Mouse (Mus musculus) CH12.LX (cell line): ENCODE measurements around the gene Kif18b. TPM values are rescaled to one million over a fixed set of nuclear protein-coding genes. Genes with fewer than 3 reads are reported as not detected.

Experiments used
- DNase-seq: peaks from one replicate; pipeline ENCODE4 v3.0.0-alpha.2; 2013; ENCODE audit errors: extremely low read depth
- H3K27ac ChIP-seq: 2 replicates; pipeline ENCODE4 v1.5.1; 2012; ENCODE audit warnings: low read depth, mild to moderate bottlenecking, control low read depth, moderate library complexity; ENCODE audit not compliant: insufficient read depth
- H3K27me3 ChIP-seq: replicated peaks from 2 replicates; pipeline ENCODE3; 2012; ENCODE audit warnings: inconsistent platforms
- H3K36me3 ChIP-seq, 2 experiments: replicated peaks in 1 of 2; 2 replicates each; pipeline versions ENCODE3 to v1.6.1; 2012; ENCODE audit warnings: inconsistent platforms in 1 of 2, low read length in 1 of 2, mild to moderate bottlenecking in 1 of 2, mixed read lengths in 1 of 2, moderate library complexity in 1 of 2; ENCODE audit not compliant: control insufficient read depth in 1 of 2, insufficient read depth in 1 of 2
- H3K4me1 ChIP-seq, 2 experiments: 2 replicates each; pipeline ENCODE4 v1.6.1; 2012; ENCODE audit warnings: inconsistent platforms in 1 of 2, moderate library complexity in 1 of 2; ENCODE audit not compliant: insufficient read depth in 2 of 2, control insufficient read depth in 1 of 2
- H3K4me2 ChIP-seq: 2 replicates; pipeline ENCODE4 v1.6.1; 2012; ENCODE audit warnings: low read depth, mild to moderate bottlenecking, control low read depth; ENCODE audit not compliant: poor library complexity, insufficient read depth, severe bottlenecking
- H3K4me3 ChIP-seq, 3 experiments: fragments of 150-350 bp in 1 of 3; sonication (generic) in 1 of 3; replicated peaks in 1 of 3; 2 replicates each; pipeline versions ENCODE3 to v1.5.1; 2011 to 2012; ENCODE audit warnings: low read depth in 2 of 3, low read length in 2 of 3, mild to moderate bottlenecking in 2 of 3, moderate library complexity in 2 of 3, control low read depth in 1 of 3, improper control_type of control experiment in 1 of 3, inconsistent platforms in 1 of 3, mixed read lengths in 1 of 3; ENCODE audit not compliant: poor library complexity in 1 of 3
- H3K79me2 ChIP-seq: replicated peaks from 2 replicates; pipeline ENCODE4 v1.6.1; 2012; ENCODE audit warnings: mild to moderate bottlenecking, moderate library complexity; ENCODE audit not compliant: control insufficient read depth, poor library complexity, insufficient read depth, severe bottlenecking; ENCODE audit errors: extremely low read depth
- H3K9ac ChIP-seq: 2 replicates; pipeline ENCODE4 v1.6.1; 2012; ENCODE audit warnings: low read depth, mild to moderate bottlenecking, control low read depth, moderate library complexity; ENCODE audit not compliant: insufficient read depth
- H3K9me3 ChIP-seq: replicated peaks from 2 replicates; pipeline ENCODE3; 2012; ENCODE audit warnings: low read length, inconsistent platforms, mixed read lengths
- CHD1 ChIP-seq: IDR thresholded peaks from 2 replicates; pipeline ENCODE4 v1.6.1; 2012; ENCODE audit warnings: low read depth, low read length, improper control_type of control experiment, inconsistent platforms
- CHD2 ChIP-seq: IDR thresholded peaks from 2 replicates; pipeline ENCODE4 v1.6.1; 2011; ENCODE audit warnings: low read length, improper control_type of control experiment
- CTCF ChIP-seq, 2 experiments: IDR thresholded peaks in 1 of 2; conservative IDR thresholded peaks in 1 of 2; 2 replicates each; pipeline ENCODE4 v1.5.1; 2011 to 2012; ENCODE audit warnings: low read depth in 2 of 2, low read length in 2 of 2, improper control_type of control experiment in 1 of 2, inconsistent platforms in 1 of 2, mild to moderate bottlenecking in 1 of 2, moderate library complexity in 1 of 2
- HCFC1 ChIP-seq: IDR thresholded peaks from 2 replicates; pipeline ENCODE4 v1.6.1; 2012; ENCODE audit warnings: low read depth, mild to moderate bottlenecking, inconsistent platforms, low read length, improper control_type of control experiment
- JUND ChIP-seq: conservative IDR thresholded peaks from 2 replicates; pipeline ENCODE4 v1.6.1; 2011; ENCODE audit warnings: low read depth, low read length, improper control_type of control experiment
- KAT2A ChIP-seq: IDR thresholded peaks from 2 replicates; pipeline ENCODE4 v1.6.1; 2012; ENCODE audit warnings: low read length, improper control_type of control experiment, inconsistent platforms; ENCODE audit not compliant: insufficient replicate concordance
- MAFK ChIP-seq: IDR thresholded peaks from 2 replicates; pipeline ENCODE4 v1.6.1; 2011; ENCODE audit warnings: low read length, improper control_type of control experiment; ENCODE audit not compliant: insufficient replicate concordance
- MAX ChIP-seq: IDR thresholded peaks from 2 replicates; pipeline ENCODE4 v1.6.1; 2011; ENCODE audit warnings: low read length, improper control_type of control experiment
- MXI1 ChIP-seq: IDR thresholded peaks from 2 replicates; pipeline ENCODE4 v1.6.1; 2011; ENCODE audit warnings: mild to moderate bottlenecking, low read depth, low read length, improper control_type of control experiment
- MYC ChIP-seq: IDR thresholded peaks from 2 replicates; pipeline ENCODE4 v1.6.1; 2011; ENCODE audit warnings: low read depth, mild to moderate bottlenecking, improper control_type of control experiment, low read length
- NELFE ChIP-seq: IDR thresholded peaks from 2 replicates; pipeline ENCODE4 v1.6.1; 2011; ENCODE audit warnings: low read depth, low read length, improper control_type of control experiment
- PAX5 ChIP-seq: IDR thresholded peaks from 2 replicates; pipeline ENCODE4 v1.6.1; 2012; ENCODE audit warnings: low read length, inconsistent platforms, mixed read lengths
- RAD21 ChIP-seq: IDR thresholded peaks from 2 replicates; pipeline ENCODE4 v1.6.1; 2011; ENCODE audit warnings: low read depth, mild to moderate bottlenecking, low read length, improper control_type of control experiment, moderate library complexity
- SIN3A ChIP-seq: IDR thresholded peaks from 2 replicates; pipeline ENCODE4 v1.6.1; 2012; ENCODE audit warnings: low read length, improper control_type of control experiment, inconsistent platforms
- SMC3 ChIP-seq: IDR thresholded peaks from 2 replicates; pipeline ENCODE4 v1.6.1; 2011; ENCODE audit warnings: low read depth, low read length, improper control_type of control experiment
- TBP ChIP-seq: conservative IDR thresholded peaks from 2 replicates; pipeline ENCODE4 v1.6.1; 2011; ENCODE audit warnings: low read depth, low read length, improper control_type of control experiment
- ZC3H11A ChIP-seq: IDR thresholded peaks from 2 replicates; pipeline ENCODE4 v1.6.1; 2012; ENCODE audit warnings: low read depth, mild to moderate bottlenecking, inconsistent platforms, low read length, improper control_type of control experiment
- ZKSCAN1 ChIP-seq: IDR thresholded peaks from 2 replicates; pipeline ENCODE4 v1.6.1; 2012; ENCODE audit warnings: low read depth, inconsistent platforms, low read length, improper control_type of control experiment, borderline replicate concordance
- ZMIZ1 ChIP-seq: IDR thresholded peaks from 2 replicates; pipeline ENCODE4 v1.6.1; 2012; ENCODE audit warnings: low read depth, mild to moderate bottlenecking, inconsistent platforms, low read length, improper control_type of control experiment
- dilution Hi-C: fragments of 300-500 bp; cut with MboI; formaldehyde crosslinking; loops from 2 replicates; pipeline ENCODE4 v1.14.3; 2020; ENCODE audit warnings: low sequenced_read_pairs; ENCODE audit not compliant: extremely low pct_unique_long_range_greater_than_20kb, extremely low pct_ligation_motif_present
- in situ Hi-C: fragments of 300-500 bp; cut with MboI; formaldehyde crosslinking; loops from 3 replicates; pipeline ENCODE4 v1.14.3; 2019; ENCODE audit warnings: low sequenced_read_pairs, low pct_ligation_motif_present, low pct_unique_long_range_greater_than_20kb, mixed read lengths
- polyA plus RNA-seq: library from polyadenylated mRNA; unstranded; fragments of >175 nt; gene quantifications from 2 replicates; pipeline ENCODE4 v1.2.1, GENCODE M21; 2012; ENCODE audit warnings: low read depth; ENCODE audit not compliant: insufficient read length
- total RNA-seq, 2 experiments: library from RNA; depleted of rRNA; stranded (reverse); fragments of 300-350 nt in 1 of 2; fragments of >200 nt in 1 of 2; gene quantifications; 2 replicates each; pipeline ENCODE4 v1.2.3; 2012 to 2014

Kif18b gene
- total and polyA plus RNA-seq, 3 experiments, result 32.6 to 54.4 (median 54.0) TPM

DNA sequence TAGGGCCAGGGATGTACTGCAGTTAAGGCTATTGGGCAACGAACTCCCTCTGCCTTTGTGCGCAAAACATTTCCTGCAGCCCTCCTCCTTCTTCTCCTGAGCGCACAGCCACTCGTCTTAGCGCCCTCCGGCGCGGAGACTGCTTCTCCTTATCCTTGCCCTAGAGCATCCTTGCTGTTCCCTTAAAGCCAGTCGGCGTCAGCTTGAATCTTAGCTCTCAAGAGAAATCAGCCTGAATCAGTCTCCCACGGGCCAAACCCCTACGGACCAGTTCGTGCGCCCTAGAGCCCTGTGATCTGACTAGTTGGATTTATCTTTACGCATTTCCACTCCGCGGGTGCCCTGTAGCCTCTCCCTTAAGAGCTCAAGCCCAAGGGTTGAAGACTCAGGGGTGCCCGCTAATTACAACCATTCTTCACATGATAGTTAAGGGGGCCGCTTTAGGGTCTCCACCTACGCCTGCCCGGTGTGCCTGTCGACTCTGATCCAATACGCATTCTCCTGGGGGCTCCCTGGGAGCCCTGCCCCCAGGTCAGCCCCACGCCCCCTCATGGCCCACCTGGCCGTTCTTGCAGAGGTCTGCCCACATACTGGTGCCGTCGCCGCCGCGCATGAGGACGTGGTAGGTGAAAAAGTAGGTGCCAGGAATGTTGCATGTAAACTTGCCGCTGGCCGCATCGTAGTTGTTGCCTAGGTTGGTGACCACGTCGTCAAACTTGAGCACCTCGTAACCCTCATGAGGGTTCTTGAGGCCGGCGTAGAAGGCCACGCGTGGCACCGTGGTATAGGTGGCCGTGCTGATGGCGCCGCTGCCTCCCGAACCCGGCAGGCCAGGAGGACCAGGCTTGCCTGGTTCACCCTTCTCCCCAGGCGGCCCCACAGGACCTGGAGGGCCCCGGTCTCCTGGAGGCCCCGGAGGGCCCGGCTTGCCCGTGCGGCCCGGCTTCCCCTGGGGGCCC lies 20.7 kb upstream of the Kif18b start:
- Histone ChIP-seq H3K36me3 (no peaks in the 10 kb centered on the region), H3K27me3 (peaks cover 78% of the 10 kb centered on the region)
- no peak for DNase-seq
- TF ChIP-seq MXI1 (no peak), NELFE (no peak), CHD1 (no peak)
- TF ChIP-seq, all 38 proteins: peak for 0
- in situ Hi-C loops, result no loop called here
- no peaks in the 10 kb centered on the region for H3K79me2 ChIP-seq
- no peak overlapping the region for H3K27ac ChIP-seq
- dilution Hi-C loops, result no loop called here
- H3K4me2 ChIP-seq, result no peak overlapping the region
- peaks cover 2 to 8% of the 10 kb centered on the region in 2 experiments; a peak in 2 of 4 replicates for H3K4me1 ChIP-seq
- peaks cover 20% of the 10 kb centered on the region for H3K9me3 ChIP-seq
- H3K4me3 ChIP-seq, result no peak overlapping the region
- H3K9ac ChIP-seq, result no peak overlapping the region

DNA sequence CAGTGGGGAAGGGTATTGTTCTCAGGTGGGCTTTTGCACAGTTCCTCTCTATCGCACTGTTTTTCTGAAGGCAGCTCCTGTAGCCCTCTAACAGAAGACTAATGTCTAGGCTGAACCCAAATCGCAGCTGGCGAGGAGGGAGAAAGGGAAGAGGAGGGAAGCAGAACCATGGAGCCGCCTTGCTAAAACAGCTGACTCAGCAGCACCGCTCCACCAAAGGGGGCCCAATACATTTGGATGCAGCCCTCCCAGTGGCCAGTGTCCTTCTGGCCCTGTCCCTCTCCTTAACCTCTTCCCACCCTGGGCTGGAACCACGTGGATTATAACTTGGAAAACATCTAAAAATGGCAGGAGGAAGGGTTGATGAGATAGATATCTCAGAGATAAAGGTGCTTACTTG lies 16.3 kb upstream of the Kif18b start:
- Histone ChIP-seq H3K27ac (no peak overlapping the region), H3K9ac (no peak overlapping the region), H3K9me3 (peaks cover 12% of the 10 kb centered on the region), H3K4me3 (no peak overlapping the region), H3K27me3 (peaks cover 57% of the 10 kb centered on the region), H3K4me1 (peaks cover 3 to 32% of the 10 kb centered on the region in 2 experiments), H3K79me2 (no peaks in the 10 kb centered on the region), H3K4me2 (no peak overlapping the region), H3K36me3 (no peaks in the 10 kb centered on the region)
- dilution Hi-C loops, result no loop called here
- no peak for TF ChIP-seq CHD2
- TF ChIP-seq SIN3A, result no peak
- TF ChIP-seq MAFK, result peak; percentile 96
- DNase-seq, result no peak
- in situ Hi-C loops, result no loop called here

GRCm38 (mm10) chr11:102939024-102939675 lies 14.2 kb upstream of the Kif18b start:
- dilution Hi-C loops, result no loop called here
- Histone ChIP-seq H3K36me3 (no peaks in the 10 kb centered on the region), H3K9ac (no peak overlapping the region), H3K79me2 (no peaks in the 10 kb centered on the region), H3K4me1 (peaks cover 3 to 33% of the 10 kb centered on the region in 2 experiments), H3K27ac (no peak overlapping the region), H3K4me3 (no peak overlapping the region), H3K4me2 (no peak overlapping the region), H3K27me3 (peaks cover 56% of the 10 kb centered on the region)
- in situ Hi-C loops, result no loop called here
- no peak for DNase-seq
- TF ChIP-seq CHD1 (no peak), ZMIZ1 (no peak), JUND (no peak), NELFE (no peak), ZC3H11A (no peak), SMC3 (peak; percentile 65), MXI1 (no peak), CTCF (conservative IDR thresholded peaks at IDR 0.05 in 1 of 2, IDR thresholded peaks at IDR 0.05 in 1 of 2; ENCODE audit: low read depth in 2 of 2, low read length in 2 of 2) (peak in 1 of 2 experiments; percentile 72; a peak in 2 of 4 replicates), TBP (no peak), MAX (no peak), RAD21 (peak; percentile 62), ZKSCAN1 (no peak), MYC (no peak), HCFC1 (no peak), KAT2A (no peak), PAX5 (no peak), MAFK (no peak)
- TF ChIP-seq, all 38 proteins: peak for 3
- no peaks in the 10 kb centered on the region for H3K9me3 ChIP-seq
